Mouse (Mus musculus) liver, embryonic 15.5 days (tissue): ENCODE results near the gene Lage3. TPM values are rescaled to one million over a fixed set of nuclear protein-coding genes. Genes with fewer than 3 reads are reported as not detected.
A peak's percentile ranks its signal among the peaks of the same experiment; 100 is the strongest.

Experiments
- ATAC-seq: fragments of 200-750 bp; cut with Nextera tagmentation; 2 replicates; pipeline ENCODE4 v1.8.0; 2017; ENCODE audit warnings: moderate number of reproducible peaks, mild to moderate bottlenecking, moderate library complexity; ENCODE audit not compliant: insufficient read depth
- H3K27ac ChIP-seq: fragments of 300-500 bp; sonication (generic); replicated peaks from 2 replicates; pipeline ENCODE4 v1.5.1; 2015; ENCODE audit warnings: mild to moderate bottlenecking, inconsistent platforms
- H3K27me3 ChIP-seq: fragments of 300-500 bp; sonication (generic); 2 replicates; pipeline ENCODE4 v1.6.1; 2015; ENCODE audit warnings: mild to moderate bottlenecking, inconsistent platforms
- H3K36me3 ChIP-seq: fragments of 300-500 bp; sonication (generic); replicated peaks from 2 replicates; pipeline ENCODE4 v1.6.1; 2015; ENCODE audit warnings: moderate library complexity, mild to moderate bottlenecking, inconsistent platforms
- H3K4me1 ChIP-seq: fragments of 300-500 bp; sonication (generic); replicated peaks from 2 replicates; pipeline ENCODE4 v1.6.1; 2015; ENCODE audit warnings: inconsistent platforms
- H3K4me2 ChIP-seq: fragments of 300-500 bp; sonication (generic); 2 replicates; pipeline ENCODE4 v1.6.1; 2015; ENCODE audit warnings: moderate library complexity, mild to moderate bottlenecking, inconsistent platforms
- H3K4me3 ChIP-seq: fragments of 300-500 bp; sonication (generic); replicated peaks from 2 replicates; pipeline ENCODE4 v1.5.1; 2015; ENCODE audit warnings: mild to moderate bottlenecking, inconsistent platforms
- H3K9ac ChIP-seq: fragments of 300-500 bp; sonication (generic); 2 replicates; pipeline ENCODE4 v1.6.1; 2015; ENCODE audit warnings: moderate library complexity, mild to moderate bottlenecking, inconsistent platforms
- H3K9me3 ChIP-seq: fragments of 300-500 bp; sonication (generic); replicated peaks from 2 replicates; pipeline ENCODE4 v1.6.1; 2016; ENCODE audit warnings: inconsistent platforms
- WGBS: fragments of 180-500 bp; shearing (Covaris S2); methylation state at CpG from one replicate; pipeline ENCODE4 v1.1.7; 2015; ENCODE audit warnings: mixed read lengths; ENCODE audit not compliant: insufficient replicate concordance; 5-methylcytosine and 5-hydroxymethylcytosine counted together
- microRNA-seq: library from miRNA; unstranded; fragments of <30 nt; microRNA quantifications from one replicate; pipeline ENCODE4, GENCODE M21; 2016
- polyA plus RNA-seq: library from polyadenylated mRNA; unstranded; fragments of >200 nt; fragmentation: Nextera tagmentation; extraction: Ambion mirVana; gene quantifications from 2 replicates; pipeline ENCODE4 v1.2.1, GENCODE M21; 2015

Gene Lage3
- polyA plus RNA-seq, 1 experiment from 2014 or later, result 43.0 TPM

DNA sequence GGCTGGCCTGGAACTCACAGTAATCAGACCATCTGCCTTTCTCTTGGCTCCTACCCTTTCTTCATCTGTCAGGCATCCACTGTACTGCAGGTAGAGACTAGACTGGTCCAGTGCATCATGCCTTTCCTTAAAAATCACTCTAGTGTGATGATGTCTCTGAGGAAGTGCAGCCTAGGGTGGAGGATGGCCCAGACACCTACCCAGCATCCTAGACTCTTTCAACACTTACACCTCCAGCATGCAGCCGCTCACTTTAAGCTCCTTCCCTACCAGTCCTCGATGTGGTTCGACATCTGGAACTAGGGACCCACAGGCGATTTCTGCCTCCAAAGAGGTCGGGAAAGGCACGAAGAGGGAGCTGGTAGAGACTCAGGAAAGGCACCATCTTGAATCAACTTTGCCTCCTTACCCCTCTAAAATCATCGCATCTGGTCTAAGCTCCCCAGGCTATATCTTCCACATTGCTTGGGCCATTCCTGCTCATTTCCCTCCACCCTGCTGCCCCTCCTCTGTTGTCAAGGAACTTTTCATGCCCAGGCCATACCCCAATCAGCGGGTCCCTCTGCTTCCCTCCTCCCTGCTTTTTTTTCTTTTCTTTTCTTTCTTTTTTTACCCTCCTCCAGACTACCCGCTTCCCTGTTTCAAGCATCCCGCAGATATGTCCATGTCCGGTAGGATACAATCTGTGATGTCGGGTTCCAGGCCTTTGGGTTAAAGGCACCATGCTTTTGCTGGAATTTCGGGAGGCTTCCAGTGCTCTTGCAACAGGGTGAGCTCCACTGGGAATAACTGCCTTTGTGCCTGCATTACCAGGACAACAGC lies 562 bp downstream of the Lage3 start:
- peak overlapping the region; percentile 74 for H3K4me2 ChIP-seq
- H3K36me3 ChIP-seq, result no peaks in the 10 kb centered on the region
- 0 out of 2 replicates have a peak, but pooled peaks have one; percentile 25 for ATAC-seq
- H3K9me3 ChIP-seq, result no peaks in the 10 kb centered on the region
- H3K4me3 ChIP-seq, result peak overlapping the region; percentile 61
- H3K27ac ChIP-seq, result no peak overlapping the region
- H3K27me3 ChIP-seq, result no peaks in the 10 kb centered on the region
- peak overlapping the region; percentile 54 for H3K9ac ChIP-seq
- H3K4me1 ChIP-seq, result peaks cover 5% of the 10 kb centered on the region; the same call in 1 of the 2 replicates
- WGBS, result 22% methylated on average over 13 of the region's 13 CpGs

DNA sequence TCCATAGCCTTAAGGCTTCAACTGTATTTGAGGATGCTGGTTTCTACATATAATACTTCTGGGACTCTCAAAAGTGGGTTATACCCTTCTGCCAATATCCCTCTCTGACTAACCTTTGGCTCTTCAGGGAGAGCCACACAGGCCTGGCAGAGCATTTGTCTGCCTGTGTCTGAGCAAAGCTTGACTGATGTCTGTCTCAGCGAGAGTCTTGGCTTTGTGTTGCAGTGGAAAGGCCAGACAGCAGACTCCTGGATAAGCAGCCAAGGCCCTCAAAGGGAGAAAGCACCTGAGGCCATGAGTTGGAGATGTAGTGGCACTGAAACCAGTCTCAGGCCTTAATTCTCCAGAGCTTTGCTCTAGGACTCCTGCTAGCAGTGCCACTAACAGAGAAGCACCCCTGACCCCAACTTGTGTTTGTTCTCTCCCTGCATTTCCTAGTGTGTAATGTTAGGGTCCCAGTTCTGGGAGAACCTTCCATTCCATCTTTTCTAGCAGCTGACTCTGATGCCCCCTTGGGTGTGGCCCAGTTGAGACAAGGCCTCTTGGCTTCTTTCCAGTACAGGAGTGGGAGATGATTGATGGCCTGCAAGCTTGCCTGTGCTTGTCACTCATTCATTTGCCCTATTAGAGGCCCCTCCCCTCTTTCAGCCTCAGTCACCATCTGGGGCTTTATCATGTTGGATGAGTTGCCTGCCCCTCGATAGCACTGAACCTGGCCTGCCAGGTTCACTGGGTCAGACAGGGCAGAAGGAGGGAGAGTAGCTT lies 23.1 kb downstream of the Lage3 start:
- Histone ChIP-seq H3K36me3 (no peaks in the 10 kb centered on the region), H3K9ac (no peak overlapping the region), H3K4me1 (peaks cover 14% of the 10 kb centered on the region), H3K27me3 (no peaks in the 10 kb centered on the region), H3K9me3 (no peaks in the 10 kb centered on the region), H3K27ac (no peak overlapping the region), H3K4me3 (no peak overlapping the region), H3K4me2 (no peak overlapping the region)
- WGBS, result 37% methylated on average over 2 of the region's 2 CpGs
- ATAC-seq, result no peak

DNA sequence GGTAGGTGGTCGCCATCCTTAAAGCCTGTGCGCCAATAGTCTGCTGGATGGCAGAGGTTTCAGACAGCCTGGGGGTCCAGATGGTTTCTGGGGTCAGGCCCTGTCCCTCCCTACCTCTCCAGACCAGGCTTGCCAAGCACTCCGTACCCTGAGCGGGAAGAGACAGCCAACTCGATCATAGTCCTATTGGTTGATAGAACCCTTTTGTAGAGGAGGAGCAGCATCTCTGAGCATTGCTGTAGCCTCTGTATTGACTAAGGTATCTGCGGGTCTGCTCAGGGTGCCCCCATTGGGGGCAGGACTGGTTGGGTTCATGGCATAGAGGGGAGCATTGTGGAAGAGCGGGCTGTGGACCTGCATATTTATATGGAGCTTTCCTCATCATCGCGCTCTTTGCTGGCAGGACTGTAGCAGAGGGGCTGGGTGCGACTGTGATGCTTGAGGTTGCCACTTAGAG lies 24.2 kb downstream of the Lage3 start:
- no peak; the same call in 1 of the 2 replicates for ATAC-seq
- Histone ChIP-seq H3K27ac (no peak overlapping the region), H3K4me1 (peaks cover 14% of the 10 kb centered on the region), H3K27me3 (no peaks in the 10 kb centered on the region), H3K36me3 (no peaks in the 10 kb centered on the region), H3K4me2 (peak overlapping the region; percentile 73), H3K4me3 (peak overlapping the region; percentile 51), H3K9ac (no peak overlapping the region), H3K9me3 (no peaks in the 10 kb centered on the region)
- WGBS, result 19% methylated on average over 10 of the region's 10 CpGs

DNA sequence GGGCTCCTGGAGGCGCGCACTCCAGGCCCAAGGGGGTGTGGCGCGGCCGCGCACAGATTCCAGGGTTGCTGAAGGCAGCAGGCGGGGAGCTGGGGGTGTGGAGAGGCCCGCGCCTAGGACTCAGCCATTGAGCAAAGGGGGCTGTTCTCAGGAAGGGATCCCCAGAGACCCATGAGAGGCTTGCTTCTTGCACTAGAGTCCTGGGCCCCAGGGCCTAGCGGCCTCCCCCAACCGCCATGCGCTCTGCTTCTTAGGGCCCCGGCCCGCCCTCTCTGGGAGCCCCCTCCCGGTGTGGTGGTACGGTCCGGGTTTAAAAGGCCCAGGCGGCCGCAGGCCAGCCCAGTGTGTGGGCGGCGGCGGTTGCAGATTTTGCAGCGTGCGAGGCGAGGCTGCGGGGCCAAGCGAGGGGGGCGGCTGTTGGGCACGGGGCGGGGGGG lies 24.7 kb downstream of the Lage3 start, which contains the start of gene Plxna3:
Gene Plxna3 (plus strand): TSS at position 342 of the 437 bp plus-strand sequence.
- 16% methylated on average over 29 of the region's 30 CpGs for WGBS
- Histone ChIP-seq H3K9ac (no peak within 1 kb of the TSS), H3K27me3 (no peaks in the 10 kb centered on the region), H3K9me3 (no peaks in the 10 kb centered on the region), H3K4me1 (peaks cover 14% of the 10 kb centered on the region), H3K4me2 (peak within 1 kb of the TSS; percentile 73), H3K4me3 (peak within 1 kb of the TSS; percentile 51), H3K36me3 (no peaks in the 10 kb centered on the region), H3K27ac (no peak within 1 kb of the TSS)
- ATAC-seq, result peak; percentile 90

DNA sequence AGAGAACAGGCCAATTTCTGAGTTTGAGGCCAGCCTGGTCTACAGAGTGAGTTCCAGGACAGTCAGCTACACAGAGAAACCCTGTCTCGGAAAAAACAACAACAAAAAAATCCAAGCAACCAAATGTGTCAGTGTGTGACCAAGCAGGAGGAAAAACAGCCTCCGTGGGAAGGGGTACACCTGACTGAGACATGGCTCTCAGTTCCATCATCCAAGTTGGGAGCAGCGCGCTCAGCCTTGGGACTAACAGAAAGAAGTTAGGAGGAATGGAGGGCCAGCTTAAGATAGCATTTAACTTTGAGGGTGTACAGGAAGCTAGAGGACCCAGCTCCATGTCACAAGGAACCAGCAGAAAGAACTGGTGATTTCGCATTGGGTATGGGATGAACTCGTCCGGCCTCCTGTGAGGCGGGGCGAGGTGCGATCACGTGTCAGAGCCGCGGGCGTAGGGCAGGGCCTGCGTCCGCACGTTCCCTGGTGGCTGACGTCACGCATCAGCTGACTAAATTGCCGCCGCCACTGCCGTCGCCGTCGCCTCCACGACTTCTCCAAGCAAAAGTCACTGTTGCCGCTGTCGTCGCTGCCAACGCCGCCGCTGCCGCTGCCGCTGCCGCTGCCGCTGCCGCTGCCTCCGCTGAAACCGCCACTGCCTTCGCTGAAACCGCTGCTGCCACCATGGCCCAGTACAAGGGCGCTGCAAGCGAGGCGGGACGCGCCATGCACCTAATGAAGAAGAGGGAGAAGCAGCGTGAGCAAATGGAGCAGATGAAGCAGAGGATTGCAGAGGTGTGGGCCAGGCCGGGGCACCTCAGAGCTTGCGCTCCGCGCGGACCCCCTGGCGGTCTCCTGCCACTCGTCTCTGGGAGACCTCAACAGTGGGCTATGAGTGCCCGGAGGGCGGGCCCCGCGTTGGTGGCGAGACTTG lies 40.6 kb downstream of the Lage3 start, which contains the start of gene Fam50a:
Gene Fam50a (plus strand): TSS at position 494 of the 925 bp plus-strand sequence.
- Histone ChIP-seq H3K27ac (peak within 1 kb of the TSS; percentile 82), H3K36me3 (peaks cover 42% of the 10 kb centered on the region), H3K9me3 (no peaks in the 10 kb centered on the region), H3K4me3 (peak within 1 kb of the TSS; percentile 71), H3K9ac (peak within 1 kb of the TSS; percentile 74), H3K4me2 (peak within 1 kb of the TSS; percentile 87), H3K4me1 (peaks cover 20% of the 10 kb centered on the region), H3K27me3 (no peaks in the 10 kb centered on the region)
- ATAC-seq, result peak; percentile 95
- WGBS, result 10% methylated on average over 57 of the region's 59 CpGs

DNA sequence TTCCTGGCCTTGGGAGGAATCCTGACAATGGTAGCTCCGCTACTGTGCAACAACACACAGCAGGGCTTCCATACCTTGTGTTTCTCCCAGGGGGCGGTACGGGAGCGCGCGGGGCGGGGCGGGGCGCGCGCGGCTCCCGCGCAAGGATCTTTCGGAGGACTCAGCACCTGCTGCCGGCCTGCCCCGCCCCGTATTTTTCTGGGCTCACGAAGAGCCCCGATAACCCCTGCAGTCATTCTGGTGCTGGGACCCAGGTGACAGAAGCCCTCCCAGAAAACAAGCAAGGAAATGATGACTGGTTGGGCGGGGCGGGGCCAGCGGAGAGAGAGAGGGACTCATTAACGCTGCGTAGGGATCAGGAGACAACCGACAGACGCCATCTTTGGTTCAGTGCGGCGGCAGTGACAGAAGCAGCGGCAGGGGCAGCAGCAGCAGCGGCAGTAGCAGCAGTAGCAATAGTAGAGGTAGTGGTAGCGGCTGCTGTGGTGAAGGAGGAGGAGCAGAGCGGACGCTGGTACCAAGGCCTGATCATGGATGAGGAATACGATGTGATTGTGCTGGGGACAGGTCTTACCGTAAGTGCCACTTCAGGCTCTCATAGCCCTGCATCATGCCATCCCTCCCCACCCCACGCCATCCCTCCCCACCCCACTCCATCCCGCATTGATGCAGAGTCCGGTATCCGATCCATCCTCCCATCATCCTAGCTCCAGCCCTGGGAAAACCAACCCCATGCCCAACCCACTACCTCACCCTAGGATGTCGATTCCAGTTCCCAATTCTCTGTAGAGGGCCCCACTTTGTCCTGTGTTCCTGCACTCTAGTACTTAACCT lies 48.3 kb downstream of the Lage3 start, which contains the start of gene Gdi1:
Gene Gdi1 (plus strand): TSS at position 132 of the 834 bp plus-strand sequence.
- WGBS, result 9% methylated on average over 41 of the region's 41 CpGs
- Histone ChIP-seq H3K27ac (peak within 1 kb of the TSS; percentile 89), H3K4me3 (peak within 1 kb of the TSS; percentile 73), H3K27me3 (no peaks in the 10 kb centered on the region), H3K9me3 (no peaks in the 10 kb centered on the region), H3K36me3 (peaks cover 82% of the 10 kb centered on the region), H3K4me1 (peaks cover 19% of the 10 kb centered on the region), H3K4me2 (peak within 1 kb of the TSS; percentile 74), H3K9ac (peak within 1 kb of the TSS; percentile 71)
- peak; percentile 86 for ATAC-seq

Small RNAs within 50 kb of the gene (microRNA-seq; reads per million reads assigned to microRNA genes)
- not detected for gene Mir7092

Other genes starting within 250 kb of the Lage3 start
- not detected in 2 replicates for gene Opn1mw, start 226.2 kb downstream of the Lage3 start, polyA plus RNA-seq
- gene Mecp2, start 218.3 kb downstream of the Lage3 start, polyA plus RNA-seq, result 6.2 and 6.9 TPM in 2 replicates
- gene Tex28, start 185.8 kb downstream of the Lage3 start, polyA plus RNA-seq, result not detected in 2 replicates
- gene Tktl1, start 176.4 kb downstream of the Lage3 start, polyA plus RNA-seq, result not detected in 2 replicates
- gene Flna, start 103.8 kb downstream of the Lage3 start, polyA plus RNA-seq, result 41.6 and 47.6 TPM in 2 replicates
- gene Emd, start 98.9 kb downstream of the Lage3 start, polyA plus RNA-seq, result 8.0 and 8.5 TPM in 2 replicates
- gene Rpl10, start 82.8 kb downstream of the Lage3 start, polyA plus RNA-seq, result 356 and 378 TPM in 2 replicates
- gene Taz, start 71.7 kb downstream of the Lage3 start, polyA plus RNA-seq, result 27.7 and 29.2 TPM in 2 replicates
- gene Dnase1l1, start 71.3 kb downstream of the Lage3 start, polyA plus RNA-seq, result 24.5 and 25.2 TPM in 2 replicates
- gene Atp6ap1, start 56.5 kb downstream of the Lage3 start, polyA plus RNA-seq, result 75.9 and 80.2 TPM in 2 replicates
- 48.8 and 56.7 TPM in 2 replicates for gene Gdi1, start 48.6 kb downstream of the Lage3 start, polyA plus RNA-seq
- 28.5 and 28.8 TPM in 2 replicates for gene Fam50a, start 40.6 kb downstream of the Lage3 start, polyA plus RNA-seq
- gene Plxna3, start 24.6 kb downstream of the Lage3 start, polyA plus RNA-seq, result 1.1 and 1.5 TPM in 2 replicates
- 37.3 and 38.8 TPM in 2 replicates for gene Ubl4a, start 19.6 kb upstream of the Lage3 start, polyA plus RNA-seq
- 6.1 and 6.5 TPM in 2 replicates for gene Slc10a3, start 19.7 kb upstream of the Lage3 start, polyA plus RNA-seq
- 11.0 and 12.0 TPM in 2 replicates for gene Fam3a, start 39.7 kb upstream of the Lage3 start, polyA plus RNA-seq
- 21.5 and 26.2 TPM in 2 replicates for gene Ikbkg, start 39.7 kb upstream of the Lage3 start, polyA plus RNA-seq
- gene G6pdx, start 75.6 kb upstream of the Lage3 start, polyA plus RNA-seq, result 46.1 and 48.9 TPM in 2 replicates
- not detected in 2 replicates for gene Gm6880, start 127.8 kb upstream of the Lage3 start, polyA plus RNA-seq
- not detected in 2 replicates for gene Olfr1326-ps1, start 221.3 kb upstream of the Lage3 start, polyA plus RNA-seq
- gene Olfr1325, start 239.1 kb upstream of the Lage3 start, polyA plus RNA-seq, result not detected in 2 replicates